Mouse (Mus musculus): Measurements from ENCODE around the gene Neurl2.

DNA sequence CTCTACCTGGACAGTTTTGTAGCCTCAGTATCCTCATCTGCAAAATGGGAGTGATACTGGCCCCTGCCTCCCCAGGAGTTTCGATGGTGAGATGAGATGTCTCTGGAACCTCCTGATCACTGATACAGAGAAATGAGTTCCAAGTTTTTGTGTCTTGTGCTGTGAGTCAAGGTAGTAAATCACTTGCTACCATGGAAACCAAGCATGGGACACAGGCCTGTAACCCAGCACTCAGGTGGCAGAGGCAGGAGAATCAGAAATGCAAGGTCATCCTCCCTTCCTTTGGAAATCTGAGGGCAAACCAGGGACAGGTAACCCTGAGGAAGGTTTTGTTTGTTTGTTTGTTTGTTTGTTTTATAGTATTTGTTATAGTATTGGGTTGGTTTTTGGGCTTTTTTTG, 4.2 kb downstream of the Neurl2 start:
- no peak for TF ChIP-seq USF1 (IDR thresholded peaks at IDR 0.05; ENCODE audit: low read depth, low read length)
- no peak for TF ChIP-seq CHD2 (IDR thresholded peaks at IDR 0.05; ENCODE audit: low read length)
- no peak for TF ChIP-seq POLR2A (IDR thresholded peaks at IDR 0.05; ENCODE audit: low read depth, low read length)
- no peak for TF ChIP-seq ZMIZ1 (IDR thresholded peaks at IDR 0.05; ENCODE audit: low read depth, low read length)
- TF ChIP-seq CTCF (conservative IDR thresholded peaks at IDR 0.05 in 1 of 2, IDR thresholded peaks at IDR 0.05 in 1 of 2; ENCODE audit: low read depth in 2 of 2, low read length in 2 of 2), result no peak
- no peak for TF ChIP-seq RAD21 (IDR thresholded peaks at IDR 0.05; ENCODE audit: low read depth, low read length)
- no peak for TF ChIP-seq MYC (IDR thresholded peaks at IDR 0.05; ENCODE audit: low read depth, low read length)
- TF ChIP-seq ZKSCAN1 (IDR thresholded peaks at IDR 0.05; ENCODE audit: borderline replicate concordance, low read depth, low read length), result no peak
- TF ChIP-seq SMC3 (IDR thresholded peaks at IDR 0.05; ENCODE audit: low read depth, low read length), result no peak
- no peak for TF ChIP-seq PAX5 (IDR thresholded peaks at IDR 0.05; ENCODE audit: low read length)
